Mouse (Mus musculus) MEL (cell line): ENCODE data around the gene Slc26a10. TPM values are rescaled to one million over a fixed set of nuclear protein-coding genes. Genes with fewer than 3 reads are reported as not detected.

ENCODE experiments used
- DNase-seq: peaks from one replicate; pipeline ENCODE4 v3.0.0; 2011; ENCODE audit warnings: low read depth, low spot score
- H3K27ac ChIP-seq: 2 replicates; pipeline ENCODE4 v1.5.1; 2012; ENCODE audit warnings: low read depth, mild to moderate bottlenecking, control low read depth, low read length, moderate library complexity; ENCODE audit not compliant: control insufficient read depth
- H3K27me3 ChIP-seq, 2 experiments: fragments of 150-350 bp in 1 of 2; sonication (generic) in 1 of 2; 2 replicates each; pipeline ENCODE4 v1.6.1; 2012; ENCODE audit warnings: low read length in 2 of 2, mild to moderate bottlenecking in 2 of 2, improper control_type of control experiment in 1 of 2, moderate library complexity in 1 of 2; ENCODE audit not compliant: insufficient read depth in 2 of 2, control insufficient read depth in 1 of 2
- H3K36me3 ChIP-seq, 2 experiments: 2 replicates each; pipeline ENCODE4 v1.6.1; 2012 to 2014; ENCODE audit warnings: low read length in 2 of 2, improper control_type of control experiment in 1 of 2, inconsistent platforms in 1 of 2, mild to moderate bottlenecking in 1 of 2; ENCODE audit not compliant: insufficient read depth in 2 of 2, control insufficient read depth in 1 of 2
- H3K4me1 ChIP-seq, 2 experiments: fragments of 150-350 bp in 1 of 2; sonication (generic) in 1 of 2; 2 replicates each; pipeline ENCODE4 v1.6.1; 2012; ENCODE audit warnings: low read length in 2 of 2, improper control_type of control experiment in 1 of 2, mild to moderate bottlenecking in 1 of 2; ENCODE audit not compliant: insufficient read depth in 2 of 2, control insufficient read depth in 1 of 2
- H3K4me3 ChIP-seq, 2 experiments: fragments of 150-350 bp in 1 of 2; sonication (generic) in 1 of 2; 2 replicates each; pipeline ENCODE4 v1.5.1; 2012; ENCODE audit warnings: low read depth in 2 of 2, low read length in 2 of 2, mild to moderate bottlenecking in 2 of 2, moderate library complexity in 2 of 2, control low read depth in 1 of 2, improper control_type of control experiment in 1 of 2; ENCODE audit not compliant: control insufficient read depth in 1 of 2, insufficient read depth in 1 of 2
- H3K79me2 ChIP-seq: 2 replicates; pipeline ENCODE4 v1.6.1; 2012; ENCODE audit warnings: mild to moderate bottlenecking, low read length, moderate library complexity; ENCODE audit not compliant: control insufficient read depth, poor library complexity, insufficient read depth
- H3K9ac ChIP-seq: 2 replicates; pipeline ENCODE4 v1.6.1; 2012; ENCODE audit warnings: low read depth, mild to moderate bottlenecking, control low read depth, low read length, moderate library complexity; ENCODE audit not compliant: control insufficient read depth, poor library complexity, severe bottlenecking
- H3K9me3 ChIP-seq: fragments of 150-350 bp; sonication (generic); replicated peaks from 2 replicates; pipeline ENCODE4 v1.6.1; 2012; ENCODE audit warnings: mild to moderate bottlenecking, low read length, improper control_type of control experiment, moderate library complexity; ENCODE audit not compliant: insufficient read depth
- BHLHE40 ChIP-seq: IDR thresholded peaks from 2 replicates; pipeline ENCODE4 v1.6.1; 2012; ENCODE audit warnings: low read depth, mild to moderate bottlenecking, inconsistent platforms, low read length, improper control_type of control experiment, borderline replicate concordance
- CHD1 ChIP-seq: IDR thresholded peaks from 2 replicates; pipeline ENCODE4 v1.6.1; 2012; ENCODE audit warnings: low read depth, mild to moderate bottlenecking, inconsistent platforms, low read length, improper control_type of control experiment
- CTCF ChIP-seq, 3 experiments: IDR thresholded peaks in 2 of 3; conservative IDR thresholded peaks in 1 of 3; 2 replicates each; pipeline ENCODE4 v1.5.1; 2011 to 2012; ENCODE audit warnings: low read length in 3 of 3, low read depth in 2 of 3, mild to moderate bottlenecking in 2 of 3, improper control_type of control experiment in 1 of 3, inconsistent platforms in 1 of 3, mixed read lengths in 1 of 3, moderate library complexity in 1 of 3; ENCODE audit not compliant: control insufficient read depth in 1 of 3, insufficient read depth in 1 of 3, poor library complexity in 1 of 3, severe bottlenecking in 1 of 3
- E2F4 ChIP-seq: IDR thresholded peaks from 2 replicates; pipeline ENCODE4 v1.6.1; 2011; ENCODE audit warnings: low read depth, low read length, improper control_type of control experiment, borderline replicate concordance
- ELF1 ChIP-seq: IDR thresholded peaks from 2 replicates; pipeline ENCODE4 v1.6.1; 2014; ENCODE audit warnings: low read depth, mild to moderate bottlenecking, inconsistent platforms, low read length, improper control_type of control experiment, moderate library complexity
- EP300 ChIP-seq, 2 experiments: IDR thresholded peaks; 2 replicates each; pipeline ENCODE4 v1.6.1; 2011; ENCODE audit warnings: improper control_type of control experiment in 2 of 2, low read length in 2 of 2, low read depth in 1 of 2, mild to moderate bottlenecking in 1 of 2
- ETS1 ChIP-seq: IDR thresholded peaks from 2 replicates; pipeline ENCODE4 v1.6.1; 2012; ENCODE audit warnings: low read depth, mild to moderate bottlenecking, inconsistent platforms, low read length, improper control_type of control experiment, moderate library complexity
- GABPA ChIP-seq: IDR thresholded peaks from 2 replicates; pipeline ENCODE4 v1.6.1; 2012; ENCODE audit warnings: low read depth, mild to moderate bottlenecking, inconsistent platforms, low read length, improper control_type of control experiment, moderate library complexity
- GATA1 ChIP-seq: IDR thresholded peaks from 2 replicates; pipeline ENCODE4 v1.6.1; 2011; ENCODE audit warnings: low read depth, low read length, improper control_type of control experiment
- KAT2A ChIP-seq: conservative IDR thresholded peaks from 2 replicates; pipeline ENCODE4 v1.6.1; 2012; ENCODE audit warnings: low read depth, low read length, improper control_type of control experiment, inconsistent platforms
- MAZ ChIP-seq: IDR thresholded peaks from 2 replicates; pipeline ENCODE4 v1.6.1; 2012; ENCODE audit warnings: low read depth, mild to moderate bottlenecking, inconsistent platforms, low read length, improper control_type of control experiment
- MEF2A ChIP-seq: IDR thresholded peaks from 2 replicates; pipeline ENCODE4 v1.6.1; 2014; ENCODE audit warnings: low read depth, mild to moderate bottlenecking, inconsistent platforms, low read length, improper control_type of control experiment; ENCODE audit not compliant: poor library complexity, insufficient replicate concordance, severe bottlenecking; ENCODE audit errors: extremely low read depth
- MXI1 ChIP-seq: IDR thresholded peaks from 2 replicates; pipeline ENCODE4 v1.6.1; 2011; ENCODE audit warnings: mild to moderate bottlenecking, low read depth, low read length, improper control_type of control experiment
- MYB ChIP-seq: IDR thresholded peaks from 2 replicates; pipeline ENCODE4 v1.6.1; 2011; ENCODE audit warnings: mild to moderate bottlenecking, low read depth, low read length, improper control_type of control experiment
- MYC ChIP-seq: IDR thresholded peaks from 2 replicates; pipeline ENCODE4 v1.6.1; 2011; ENCODE audit warnings: low read depth, mild to moderate bottlenecking, low read length, improper control_type of control experiment, moderate library complexity
- NELFE ChIP-seq: IDR thresholded peaks from 2 replicates; pipeline ENCODE4 v1.6.1; 2011; ENCODE audit warnings: low read depth, low read length, improper control_type of control experiment
- NRF1 ChIP-seq: IDR thresholded peaks from 2 replicates; pipeline ENCODE4 v1.6.1; 2014; ENCODE audit warnings: low read depth, mild to moderate bottlenecking, inconsistent platforms, low read length, improper control_type of control experiment, moderate library complexity; ENCODE audit not compliant: poor library complexity, insufficient read depth, severe bottlenecking
- POLR2A ChIP-seq, 2 experiments: IDR thresholded peaks; 2 replicates each; pipeline ENCODE4 v1.6.1; 2011 to 2012; ENCODE audit warnings: low read length in 2 of 2, mild to moderate bottlenecking in 2 of 2, control low read depth in 1 of 2, improper control_type of control experiment in 1 of 2, low read depth in 1 of 2, moderate library complexity in 1 of 2; ENCODE audit not compliant: control insufficient read depth in 1 of 2, insufficient read depth in 1 of 2, poor library complexity in 1 of 2
- POLR2AphosphoS2 ChIP-seq: IDR thresholded peaks from 2 replicates; pipeline ENCODE4 v1.6.1; 2011; ENCODE audit warnings: low read length, improper control_type of control experiment
- POLR2AphosphoS5 ChIP-seq: IDR thresholded peaks from 2 replicates; pipeline ENCODE4 v1.6.1; 2012; ENCODE audit warnings: low read depth, borderline replicate concordance, mild to moderate bottlenecking, inconsistent platforms, low read length, moderate library complexity, mixed read lengths
- RCOR1 ChIP-seq: IDR thresholded peaks from 2 replicates; pipeline ENCODE4 v1.6.1; 2012; ENCODE audit warnings: low read depth, mild to moderate bottlenecking, inconsistent platforms, low read length, improper control_type of control experiment
- SIN3A ChIP-seq: IDR thresholded peaks from 2 replicates; pipeline ENCODE4 v1.6.1; 2012; ENCODE audit warnings: low read length, improper control_type of control experiment, inconsistent platforms
- SMC3 ChIP-seq: IDR thresholded peaks from 2 replicates; pipeline ENCODE4 v1.6.1; 2011; ENCODE audit warnings: low read depth, low read length, improper control_type of control experiment
- TAL1 ChIP-seq: IDR thresholded peaks from 2 replicates; pipeline ENCODE4 v1.6.1; 2012; ENCODE audit warnings: mild to moderate bottlenecking, inconsistent platforms, low read length, moderate library complexity, mixed read lengths
- TBP ChIP-seq: IDR thresholded peaks from 2 replicates; pipeline ENCODE4 v1.8.0; 2011; ENCODE audit warnings: low read depth, low read length, improper control_type of control experiment
- TCF12 ChIP-seq: IDR thresholded peaks from 2 replicates; pipeline ENCODE4 v1.6.1; 2014; ENCODE audit warnings: low read depth, mild to moderate bottlenecking, inconsistent platforms, low read length, improper control_type of control experiment, moderate library complexity
- UBTF ChIP-seq: IDR thresholded peaks from 2 replicates; pipeline ENCODE4 v1.6.1; 2012; ENCODE audit warnings: low read depth, mild to moderate bottlenecking, inconsistent platforms, low read length, improper control_type of control experiment, moderate library complexity, borderline replicate concordance; ENCODE audit not compliant: insufficient read depth
- USF1 ChIP-seq: IDR thresholded peaks from 2 replicates; pipeline ENCODE4 v1.6.1; 2014; ENCODE audit warnings: low read depth, mild to moderate bottlenecking, inconsistent platforms, low read length, improper control_type of control experiment, moderate library complexity
- ZC3H11A ChIP-seq: IDR thresholded peaks from 2 replicates; pipeline ENCODE4 v1.6.1; 2012; ENCODE audit warnings: low read depth, mild to moderate bottlenecking, inconsistent platforms, low read length, improper control_type of control experiment
- ZKSCAN1 ChIP-seq: IDR thresholded peaks from 2 replicates; pipeline ENCODE4 v1.6.1; 2012; ENCODE audit warnings: low read depth, mild to moderate bottlenecking, inconsistent platforms, low read length, improper control_type of control experiment, moderate library complexity
- ZMIZ1 ChIP-seq: IDR thresholded peaks from 2 replicates; pipeline ENCODE4 v1.6.1; 2012; ENCODE audit warnings: low read depth, mild to moderate bottlenecking, inconsistent platforms, low read length, improper control_type of control experiment, moderate library complexity
- ZNF384 ChIP-seq: IDR thresholded peaks from 2 replicates; pipeline ENCODE4 v1.6.1; 2012; ENCODE audit warnings: low read depth, mild to moderate bottlenecking, inconsistent platforms, low read length, improper control_type of control experiment
- polyA plus RNA-seq, 2 experiments: library from polyadenylated mRNA; stranded (reverse) in 1 of 2; unstranded in 1 of 2; fragments of >175 nt in 1 of 2; fragments of >200 nt in 1 of 2; gene quantifications; 2 replicates each; pipeline versions ENCODE4 v1.2.1 to v1.2.4; 2012; ENCODE audit warnings: low replicate concordance in 2 of 2, low read depth in 1 of 2; ENCODE audit not compliant: insufficient read length in 2 of 2, insufficient read depth in 1 of 2, missing spikeins in 1 of 2
- total RNA-seq: library from RNA; depleted of rRNA; stranded (reverse); fragments of 300-350 nt; gene quantifications from 2 replicates; pipeline ENCODE4 v1.2.3, GENCODE M21; 2012

Slc26a10 gene
- total and polyA plus RNA-seq, 3 experiments: 1.1 to 1.3 TPM; not detected in 1

GRCm38 (mm10) chr10:127123436-127123805, 57.0 kb downstream of the Slc26a10 start (continued):
- TF ChIP-seq MEF2A (no peak), SMC3 (peak; percentile 76), USF1 (0 out of 2 replicates have a peak, but pooled peaks have one; percentile 3), ETS1 (peak; percentile 27; the same call in 1 of the 2 replicates), E2F4 (no peak), MAZ (no peak), GATA1 (no peak), EP300 (IDR thresholded peaks at IDR 0.05; ENCODE audit: low read depth in 1 of 2, low read length in 2 of 2) (no peak), ZNF384 (no peak; the same call in 1 of the 2 replicates), ELF1 (no peak), RCOR1 (peak; percentile 16; the same call in 1 of the 2 replicates)
- TF ChIP-seq, all 39 proteins: peak for 14

- Histone ChIP-seq H3K9me3 (no peaks in the 10 kb centered on the region), H3K4me1 (peaks cover 6 to 28% of the 10 kb centered on the region in 2 experiments), H3K79me2 (peaks cover 7% of the 10 kb centered on the region), H3K27me3 (no peaks in the 10 kb centered on the region), H3K4me3 (peak overlapping the region; percentile 50 to 62), H3K36me3 (peaks cover 0 to 23% of the 10 kb centered on the region in 2 experiments; a peak in 2 of 4 replicates), H3K9ac (peak overlapping the region; percentile 58), H3K27ac (peak overlapping the region; percentile 65)
- DNase-seq: peak; percentile 90
- peak; percentile 59 for TF ChIP-seq ZNF384
- TF ChIP-seq POLR2A (IDR thresholded peaks at IDR 0.05; ENCODE audit: control insufficient read depth in 1 of 2, insufficient read depth in 1 of 2, low read depth in 1 of 2, low read length in 2 of 2, poor library complexity in 1 of 2): peak in 1 of 2 experiments; percentile 88; a peak in 2 of 4 replicates
- TF ChIP-seq TBP: peak; percentile 96
- no peak for TF ChIP-seq TAL1
- TF ChIP-seq GABPA: no peak
- 0 out of 2 replicates have a peak, but pooled peaks have one; percentile 15 for TF ChIP-seq USF1
- TF ChIP-seq MXI1: peak; percentile 67
- no peak for TF ChIP-seq NRF1
- 0 out of 2 replicates have a peak, but pooled peaks have one; percentile 7 for TF ChIP-seq ZC3H11A
- TF ChIP-seq ETS1: peak; percentile 46; the same call in 1 of the 2 replicates
- no peak for TF ChIP-seq UBTF
- TF ChIP-seq ZMIZ1: peak; percentile 93; the same call in 1 of the 2 replicates
- peak; percentile 31; the same call in 1 of the 2 replicates for TF ChIP-seq MYC
- TF ChIP-seq SIN3A: peak; percentile 67
- TF ChIP-seq CHD1: no peak
- TF ChIP-seq MYB: no peak
- peak; percentile 72 for TF ChIP-seq POLR2AphosphoS2
- no peak for TF ChIP-seq BHLHE40
- TF ChIP-seq POLR2AphosphoS5: no peak; the same call in 1 of the 2 replicates
- peak; percentile 76 for TF ChIP-seq NELFE
- TF ChIP-seq RCOR1: no peak
- TF ChIP-seq ZKSCAN1: 0 out of 2 replicates have a peak, but pooled peaks have one; percentile 20
- peak; percentile 53 for TF ChIP-seq TCF12
- no peak for TF ChIP-seq CTCF (IDR thresholded peaks at IDR 0.05 in 2 of 3, conservative IDR thresholded peaks at IDR 0.05 in 1 of 3; ENCODE audit: control insufficient read depth in 1 of 3, insufficient read depth in 1 of 3, low read depth in 2 of 3, low read length in 3 of 3, poor library complexity in 1 of 3, severe bottlenecking in 1 of 3)
- TF ChIP-seq KAT2A: no peak
- 0 out of 2 replicates have a peak, but pooled peaks have one; percentile 36 for TF ChIP-seq MAZ
- TF ChIP-seq ELF1: no peak
Measured at GRCm38 (mm10) chr10:127122784-127123435, 57.5 kb downstream of the Slc26a10 start.
